Mouse (Mus musculus) liver, embryonic 14.5 days (tissue): ENCODE results near the gene Clec3a. TPM values are rescaled to one million over a fixed set of nuclear protein-coding genes. Genes with fewer than 3 reads are reported as not detected.

Source experiments
- ATAC-seq: fragments of 200-750 bp; cut with Nextera tagmentation; 2 replicates; pipeline ENCODE4 v1.8.0; 2017; ENCODE audit warnings: moderate number of reproducible peaks, mild to moderate bottlenecking, moderate library complexity; ENCODE audit not compliant: insufficient read depth
- DNase-seq, 3 experiments: peaks; one replicate each; pipeline ENCODE4 v3.0.0-alpha.2; 2012 to 2013; ENCODE audit warnings: low read depth in 3 of 3, low spot score in 3 of 3
- H3K27ac ChIP-seq: fragments of 300-500 bp; sonication (generic); 2 replicates; pipeline ENCODE4 v1.5.1; 2014; ENCODE audit warnings: moderate library complexity, mild to moderate bottlenecking, control low read depth, inconsistent platforms
- H3K27me3 ChIP-seq: fragments of 300-500 bp; sonication (generic); 2 replicates; pipeline ENCODE4 v1.6.1; 2014; ENCODE audit warnings: mild to moderate bottlenecking, low read length, moderate library complexity; ENCODE audit not compliant: control insufficient read depth, insufficient read depth
- H3K36me3 ChIP-seq: fragments of 300-500 bp; sonication (generic); replicated peaks from 2 replicates; pipeline ENCODE4 v1.6.1; 2014; ENCODE audit warnings: low read depth; ENCODE audit not compliant: control insufficient read depth, insufficient read depth
- H3K4me1 ChIP-seq, 2 experiments: fragments of 200-500 bp in 1 of 2; fragments of 300-500 bp in 1 of 2; sonication (generic) in 1 of 2; replicated peaks; 2 replicates each; pipeline ENCODE4 v1.6.1; 2012 to 2014; ENCODE audit warnings: antibody characterized with exemption in 1 of 2, inconsistent platforms in 1 of 2, low read length in 1 of 2; ENCODE audit not compliant: control insufficient read depth in 2 of 2, insufficient read depth in 2 of 2
- H3K4me2 ChIP-seq: fragments of 300-500 bp; sonication (generic); 2 replicates; pipeline ENCODE4 v1.6.1; 2014; ENCODE audit warnings: low read depth, mild to moderate bottlenecking, control low read depth, moderate library complexity
- H3K4me3 ChIP-seq, 2 experiments: fragments of 200-500 bp in 1 of 2; fragments of 300-500 bp in 1 of 2; sonication (generic) in 1 of 2; 2 replicates each; pipeline ENCODE4 v1.5.1; 2012 to 2014; ENCODE audit warnings: low read depth in 2 of 2, low read length in 2 of 2, mild to moderate bottlenecking in 2 of 2, control low read depth in 1 of 2, inconsistent platforms in 1 of 2, moderate library complexity in 1 of 2; ENCODE audit not compliant: insufficient read depth in 1 of 2
- H3K9ac ChIP-seq: fragments of 300-500 bp; sonication (generic); replicated peaks from 2 replicates; pipeline ENCODE4 v1.6.1; 2014; ENCODE audit warnings: mild to moderate bottlenecking, control low read depth, moderate library complexity
- H3K9me3 ChIP-seq: fragments of 300-500 bp; sonication (generic); 2 replicates; pipeline ENCODE4 v1.6.1; 2016; ENCODE audit warnings: low read length, mixed read lengths; ENCODE audit not compliant: control insufficient read depth
- CTCF ChIP-seq: IDR thresholded peaks from 2 replicates; pipeline ENCODE4 v1.5.1; 2016; ENCODE audit warnings: antibody characterized with exemption, low read depth, control low read depth
- EP300 ChIP-seq: IDR thresholded peaks from 2 replicates; pipeline ENCODE4 v1.6.1; 2016; ENCODE audit warnings: antibody characterized with exemption, low read depth
- WGBS: fragments of 180-500 bp; shearing (Covaris S2); extraction: QIAGEN DNeasy Blood & Tissue Kit; methylation state at CpG from one replicate; pipeline ENCODE4 v1.1.7; 2014; ENCODE audit not compliant: insufficient replicate concordance; 5-methylcytosine and 5-hydroxymethylcytosine counted together
- polyA plus RNA-seq, 2 experiments: library from polyadenylated mRNA; depleted of rRNA in 1 of 2; stranded (reverse) in 1 of 2; unstranded in 1 of 2; fragments of >200 nt; fragmentation: Nextera tagmentation in 1 of 2; extraction: Ambion mirVana in 1 of 2; gene quantifications; 2 replicates each; pipeline versions ENCODE4 v1.2.1 to v1.2.3; 2012 to 2014

Gene Clec3a
- polyA plus RNA-seq, 2 experiments: not detected

DNA sequence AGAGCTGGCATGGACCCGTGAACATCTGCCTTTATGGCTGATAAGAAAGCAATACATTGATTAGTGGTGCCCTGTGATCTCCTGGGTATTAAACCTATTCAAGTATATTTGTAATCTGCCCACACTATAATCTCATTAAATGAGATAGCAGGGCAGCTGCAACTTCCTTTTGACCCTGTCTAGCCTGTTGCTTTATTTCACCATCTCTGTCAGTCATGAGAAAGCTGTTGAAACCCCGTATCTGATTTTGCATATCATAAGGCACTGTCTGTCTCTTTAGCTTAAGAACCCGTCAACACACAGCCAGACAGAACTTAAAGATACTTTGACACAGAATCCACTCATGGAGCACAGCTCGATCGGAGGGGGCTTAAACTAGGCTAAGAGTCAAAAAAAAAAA lies 600 bp downstream of the Clec3a start:
- no peak for TF ChIP-seq EP300
- WGBS: 36% methylated on average over 5 of the region's 5 CpGs
- Histone ChIP-seq H3K9ac (no peak overlapping the region), H3K4me2 (no peak overlapping the region), H3K9me3 (no peaks in the 10 kb centered on the region), H3K27me3 (no peaks in the 10 kb centered on the region), H3K4me1 (no peaks in the 10 kb centered on the region), H3K27ac (no peak overlapping the region), H3K36me3 (no peaks in the 10 kb centered on the region), H3K4me3 (no peak overlapping the region)
- DNase-seq (no peak), ATAC-seq (no peak)

DNA sequence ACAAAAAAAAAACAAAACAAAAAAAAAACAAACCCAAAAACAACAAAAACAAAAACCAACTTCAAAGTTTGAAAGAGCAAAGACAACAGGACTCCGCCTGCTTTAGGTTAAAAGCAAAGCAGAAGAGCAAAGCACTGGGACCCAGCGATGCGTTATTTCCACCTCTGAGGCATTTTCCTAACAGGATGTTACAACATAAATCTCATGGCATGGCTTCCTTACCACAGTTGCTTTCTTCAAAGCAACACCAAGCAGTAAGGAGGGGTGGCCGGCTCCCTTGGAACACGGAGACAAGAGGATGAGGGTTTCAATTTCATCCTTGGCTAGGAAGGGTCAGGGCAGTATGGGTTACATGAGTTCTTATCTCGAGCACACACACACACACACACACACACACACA lies 1.0 kb downstream of the Clec3a start:
- H3K9me3 ChIP-seq: no peaks in the 10 kb centered on the region
- H3K4me1 ChIP-seq: no peaks in the 10 kb centered on the region
- no peak for TF ChIP-seq EP300
- no peak for TF ChIP-seq CTCF
- no peak overlapping the region for H3K27ac ChIP-seq
- no peaks in the 10 kb centered on the region for H3K36me3 ChIP-seq
- H3K27me3 ChIP-seq: no peaks in the 10 kb centered on the region
- H3K4me3 ChIP-seq: no peak overlapping the region
- DNase-seq (no peak), ATAC-seq (no peak)
- H3K9ac ChIP-seq: no peak overlapping the region
- WGBS: 28% methylated on average over 6 of the region's 6 CpGs
- H3K4me2 ChIP-seq: no peak overlapping the region

DNA sequence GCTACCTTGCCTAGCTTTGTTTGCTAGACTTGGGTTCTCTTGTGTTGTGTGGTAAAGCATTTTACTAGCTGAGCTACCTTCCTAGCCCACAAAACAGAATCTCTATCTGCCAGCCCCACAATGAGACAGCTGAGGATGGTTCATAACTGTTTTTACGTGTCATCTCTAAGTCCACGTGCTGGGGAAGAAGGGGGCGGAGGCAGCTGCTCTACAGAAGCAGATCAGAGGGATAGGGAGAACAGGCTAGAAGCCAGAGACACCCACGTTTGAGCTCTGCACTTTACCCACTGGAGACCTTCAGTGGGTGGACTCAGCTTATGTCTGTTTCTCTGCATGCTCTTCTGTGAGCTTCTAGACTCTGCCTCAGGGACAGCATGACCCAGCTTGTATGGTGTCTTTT lies 3.7 kb downstream of the Clec3a start:
- no peak overlapping the region for H3K4me3 ChIP-seq
- H3K9me3 ChIP-seq: no peaks in the 10 kb centered on the region
- no peaks in the 10 kb centered on the region for H3K36me3 ChIP-seq
- H3K27ac ChIP-seq: no peak overlapping the region
- no peak for DNase-seq
- no peak for TF ChIP-seq CTCF
- TF ChIP-seq EP300: no peak
- no peak overlapping the region for H3K9ac ChIP-seq
- H3K27me3 ChIP-seq: no peaks in the 10 kb centered on the region
- no peak for ATAC-seq
- 36% methylated on average over 4 of the region's 4 CpGs for WGBS
- H3K4me1 ChIP-seq: no peaks in the 10 kb centered on the region
- no peak overlapping the region for H3K4me2 ChIP-seq

DNA sequence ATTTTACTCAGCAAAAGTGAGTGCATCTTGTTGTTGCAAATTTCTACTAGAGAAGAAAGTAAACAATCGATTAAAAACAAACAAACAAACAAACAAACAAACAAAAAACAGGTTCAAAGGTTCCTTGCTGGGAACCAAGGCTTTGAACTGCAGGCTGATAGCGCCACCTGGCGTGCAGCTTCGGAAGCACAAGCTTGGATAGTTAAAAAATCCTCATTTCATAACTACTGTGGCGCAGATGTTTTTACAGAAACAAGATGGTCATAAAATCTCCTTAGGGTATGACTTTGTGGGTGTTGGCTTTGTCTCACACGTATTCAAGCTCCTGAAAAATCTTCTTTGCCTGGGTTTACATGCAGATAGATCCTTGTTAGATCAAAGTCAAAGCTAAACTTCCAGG lies 20.4 kb downstream of the Clec3a start:
- DNase-seq (peak; percentile 26 to 51 (median 35)), ATAC-seq (no peak)
- peaks cover 0 to 6% of the 10 kb centered on the region in 2 experiments; a peak in 2 of 4 replicates for H3K4me1 ChIP-seq
- no peaks in the 10 kb centered on the region for H3K27me3 ChIP-seq
- no peak overlapping the region for H3K27ac ChIP-seq
- no peak overlapping the region for H3K4me2 ChIP-seq
- no peaks in the 10 kb centered on the region for H3K36me3 ChIP-seq
- TF ChIP-seq EP300 (no peak), CTCF (peak; percentile 90)
- no peak overlapping the region for H3K4me3 ChIP-seq
- WGBS: 5% methylated on average over 6 of the region's 6 CpGs
- H3K9me3 ChIP-seq: no peaks in the 10 kb centered on the region
- H3K9ac ChIP-seq: no peak overlapping the region

DNA sequence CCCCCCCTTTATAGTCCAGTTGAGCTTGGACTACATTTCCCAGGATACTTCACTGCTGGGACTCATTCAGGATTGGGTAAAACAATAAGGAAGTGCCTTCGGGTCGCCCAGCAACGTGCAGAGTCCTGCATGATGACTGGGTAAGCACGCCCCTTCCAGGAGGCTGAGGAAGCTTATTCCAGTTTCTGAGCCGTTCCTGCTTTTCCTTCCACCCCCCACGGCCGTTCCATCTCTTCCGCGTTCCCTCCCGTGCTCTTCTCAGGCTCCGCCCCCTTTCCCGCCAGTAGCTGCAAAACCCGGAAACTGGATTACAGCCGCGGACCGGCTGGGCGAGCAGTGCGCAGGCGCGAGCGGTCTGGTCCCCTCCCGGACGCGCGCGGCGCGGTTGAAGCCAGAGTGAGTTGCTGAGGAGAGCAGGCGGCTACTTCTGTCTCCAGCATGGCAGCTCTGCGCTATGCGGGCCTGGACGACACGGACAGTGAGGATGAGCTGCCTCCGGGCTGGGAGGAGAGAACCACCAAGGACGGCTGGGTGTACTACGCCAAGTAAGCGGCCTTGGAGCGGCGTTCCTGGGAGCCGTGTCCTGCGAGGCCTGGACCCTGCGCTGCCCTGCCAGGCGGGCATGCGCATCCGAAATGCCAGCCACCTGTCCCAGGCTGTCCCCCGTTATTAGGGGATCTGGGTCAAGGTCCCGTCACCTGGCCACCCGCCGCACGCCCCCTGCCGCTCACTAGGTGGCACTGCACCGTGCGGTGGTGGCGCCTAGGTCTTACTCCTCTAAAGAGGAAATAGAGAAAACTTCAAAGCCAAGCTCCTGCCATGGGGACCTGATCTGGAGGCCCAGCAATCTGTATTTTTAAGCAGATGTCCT lies 21.7 kb downstream of the Clec3a start, which contains the start of gene Wwox:
Gene Wwox, plus strand, starts transcription at position 322 of the 871 bp plus-strand sequence.
- Histone ChIP-seq H3K36me3 (no peaks in the 10 kb centered on the region), H3K4me1 (peaks cover 0 to 6% of the 10 kb centered on the region in 2 experiments; a peak in 2 of 4 replicates), H3K4me2 (peak within 1 kb of the TSS; percentile 63), H3K27ac (no peak within 1 kb of the TSS), H3K9ac (peak within 1 kb of the TSS; percentile 47), H3K9me3 (no peaks in the 10 kb centered on the region), H3K4me3 (peak within 1 kb of the TSS; percentile 60 to 87), H3K27me3 (no peaks in the 10 kb centered on the region)
- DNase-seq (peak; percentile 83 to 87 (median 86)), ATAC-seq (peak; percentile 89)
- under 1% methylated on average over 54 of the region's 54 CpGs for whole genome bisulfite sequencing
- peak; percentile 55 for TF ChIP-seq EP300
- peak; percentile 96 for TF ChIP-seq CTCF
